Mouse (Mus musculus) neutrophil, adult 5-6 weeks (primary cell): Measurements from ENCODE around the gene Krtap12-1. TPM values are rescaled to one million over a fixed set of nuclear protein-coding genes. Genes with fewer than 3 reads are reported as not detected.
A peak's percentile ranks its signal among the peaks of the same experiment; 100 is the strongest.
"Not testable (repeated sequence)": the region's sequence is repeated elsewhere in the genome, so short reads cannot be mapped to it uniquely, and the experiment has no call there.

Source experiments
- ATAC-seq: fragments of 151-379, 151-347 bp; 2 replicates; pipeline ENCODE4 v1.8.0; 2017; ENCODE audit warnings: mild to moderate bottlenecking, moderate TSS enrichment; ENCODE audit not compliant: insufficient number of reproducible peaks, poor library complexity, low FRiP score, severe bottlenecking; ENCODE audit errors: extremely low read depth
- total RNA-seq: library from RNA; stranded (forward); fragments of 200-1000 nt; gene quantifications from 2 replicates; pipeline ENCODE4 v1.2.3, GENCODE M21; 2017

Gene Krtap12-1
- total RNA-seq, result not detected in 2 replicates

GRCm38 (mm10) chr10:77720299-77720698, at the start of gene Krtap12-1:
Gene Krtap12-1 (plus strand): TSS chr10:77720599.
- ATAC-seq, result not testable (repeated sequence)

GRCm38 (mm10) chr10:77670710-77671109, 49.7 kb upstream of the Krtap12-1 start:
- ATAC-seq, result no peak

DNA sequence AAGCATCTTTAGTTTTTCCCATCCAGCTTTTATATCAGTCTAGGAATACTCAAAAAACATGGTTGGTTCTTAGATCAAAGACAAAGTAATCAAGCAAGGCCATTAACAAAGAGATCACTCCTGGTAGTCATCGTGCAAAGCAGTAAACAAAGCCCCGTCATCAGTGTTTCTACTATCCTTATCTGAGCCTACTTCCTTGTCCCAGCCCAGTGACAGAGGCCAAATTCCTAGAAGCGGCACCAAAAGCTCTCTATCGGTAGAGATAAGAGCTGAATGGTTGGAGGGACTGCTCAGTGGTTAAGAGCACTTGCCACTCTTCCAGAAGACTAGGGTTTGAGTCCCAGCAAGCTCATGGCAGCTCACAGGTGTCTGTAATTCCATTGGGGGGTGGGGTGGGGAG, 48.9 kb upstream of the Krtap12-1 start:
- no peak for ATAC-seq

GRCm38 (mm10) chr10:77673765-77674164, 46.6 kb upstream of the Krtap12-1 start:
- ATAC-seq, result peak; percentile 35; the same call in 1 of the 2 replicates

- ATAC-seq, result no peak
Observed at GRCm38 (mm10) chr10:77677562-77677961, 42.8 kb upstream of the Krtap12-1 start.

- no peak for ATAC-seq
Observed at GRCm38 (mm10) chr10:77682994-77683393, 37.4 kb upstream of the Krtap12-1 start.

- ATAC-seq, result no peak
Observed at GRCm38 (mm10) chr10:77684181-77684580, 36.2 kb upstream of the Krtap12-1 start.

DNA sequence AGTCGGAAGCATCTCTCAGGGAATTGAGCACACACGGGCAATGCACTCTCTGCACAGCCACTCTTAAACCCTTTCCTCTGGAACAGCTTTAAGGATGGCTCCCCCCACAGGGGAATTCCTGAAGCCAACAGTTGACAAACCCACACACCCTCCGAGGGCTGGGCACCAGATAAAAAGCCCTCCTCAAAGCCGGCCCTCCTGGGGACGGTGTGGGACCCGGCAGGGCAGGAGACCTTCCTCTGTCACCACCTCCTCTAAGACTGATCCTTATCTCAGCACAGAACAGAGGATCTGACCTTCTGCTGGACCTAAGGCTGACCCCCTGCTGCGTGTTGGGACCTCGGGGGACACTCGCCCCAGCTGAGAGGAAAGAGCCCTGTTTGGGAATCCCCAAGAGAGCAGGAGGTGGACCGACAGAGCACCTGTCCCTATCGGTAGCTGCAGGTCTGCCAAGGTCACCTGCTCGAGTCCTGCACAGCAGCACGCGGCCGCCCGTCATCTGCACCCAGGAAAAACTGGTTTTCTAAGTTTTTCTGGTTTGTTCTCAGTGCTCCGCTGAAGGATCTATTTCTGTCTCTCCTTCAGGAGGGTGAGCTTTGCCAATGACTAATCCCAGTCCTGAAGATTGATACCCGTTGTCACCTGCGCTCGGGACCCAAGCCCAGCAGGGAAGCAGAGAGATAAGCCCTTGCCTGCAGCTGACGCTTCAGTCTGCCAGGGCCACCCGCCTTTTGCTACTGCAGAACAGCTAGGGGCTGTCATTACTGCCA, 34.3 kb upstream of the Krtap12-1 start, which contains the start of gene Tspear:
Gene Tspear, plus strand, starts transcription at position 675 of the 770 bp plus-strand sequence.
- ATAC-seq, result no peak

- ATAC-seq, result no peak
Observed at GRCm38 (mm10) chr10:77687021-77687420, 33.4 kb upstream of the Krtap12-1 start.

GRCm38 (mm10) chr10:77690356-77690807, 30.0 kb upstream of the Krtap12-1 start, which contains the start of gene Gm19402:
Gene Gm19402 (minus strand): TSS chr10:77690757.
- ATAC-seq, result not testable (repeated sequence)

DNA sequence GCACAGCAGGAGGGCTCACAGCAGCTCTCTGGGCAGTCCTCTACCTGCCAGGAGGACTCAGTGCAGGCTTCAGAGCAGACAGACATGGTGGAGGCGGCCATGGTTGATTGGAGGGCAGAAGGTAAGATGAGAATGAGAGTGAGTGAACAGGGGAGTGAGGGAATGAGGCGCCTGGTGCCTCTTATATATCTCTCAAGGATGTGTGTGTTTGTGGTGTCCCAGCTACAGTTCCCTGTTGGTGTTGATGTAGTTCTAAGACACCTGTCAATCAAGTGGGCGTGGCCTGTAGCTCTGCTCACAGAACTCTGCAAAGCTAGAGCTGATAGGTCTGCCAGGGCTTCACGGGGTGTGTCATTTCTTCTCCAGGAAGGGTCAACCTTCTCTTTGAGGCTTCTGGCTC, 23.3 kb upstream of the Krtap12-1 start, which contains the start of gene Gm9508:
Gene Gm9508, minus strand, starts transcription at position 101 of the 400 bp plus-strand sequence.
- no peak for ATAC-seq

GRCm38 (mm10) chr10:77706326-77706725, 14.1 kb upstream of the Krtap12-1 start, which contains the start of gene Gm10272:
Gene Gm10272 (plus strand): TSS chr10:77706626.
- no peak for ATAC-seq

DNA sequence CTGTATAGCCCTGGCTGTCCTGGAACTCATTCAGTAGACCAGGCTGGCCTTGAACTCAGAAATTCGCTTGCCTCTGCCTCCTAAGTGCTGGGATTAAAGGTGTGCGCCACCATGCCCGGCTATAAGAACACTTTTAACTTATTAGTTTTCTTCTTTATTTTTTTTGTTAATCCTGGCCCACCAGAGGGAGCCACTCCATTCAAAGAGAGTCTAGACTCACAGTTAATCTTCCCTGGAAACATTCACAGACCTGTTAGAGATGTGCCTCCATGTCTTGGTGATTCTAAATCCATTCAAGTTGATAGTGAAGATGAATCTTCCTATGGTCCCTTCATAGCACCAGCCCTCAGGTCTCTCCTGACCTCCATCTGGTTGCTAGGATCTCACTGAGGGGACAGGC, 10.6 kb upstream of the Krtap12-1 start:
- ATAC-seq, result no peak

- not testable (repeated sequence) for ATAC-seq
Observed at GRCm38 (mm10) chr10:77711157-77711556, 9.2 kb upstream of the Krtap12-1 start, which contains the start of gene Gm10024. Gene Gm10024 (plus strand): TSS chr10:77711457.

DNA sequence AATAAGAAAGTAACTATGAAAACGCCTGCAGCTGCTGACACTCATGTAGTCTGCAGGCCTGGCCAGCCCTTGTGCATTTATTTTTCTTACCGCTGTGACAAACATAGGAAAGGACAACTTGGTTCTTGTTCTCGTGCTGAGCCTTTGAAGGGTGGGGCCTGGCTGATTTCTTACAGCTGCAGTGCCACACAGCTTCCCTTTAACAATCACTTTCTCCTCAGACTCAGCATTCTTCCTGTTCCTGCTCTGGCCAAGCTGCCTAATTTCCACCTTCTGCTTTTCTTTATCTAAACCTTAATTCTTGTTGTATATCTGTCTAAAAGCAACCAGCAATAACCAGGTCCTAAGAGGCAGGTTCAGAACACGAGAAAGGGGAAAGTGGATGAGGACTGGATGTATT, 6.7 kb upstream of the Krtap12-1 start:
- ATAC-seq, result no peak

GRCm38 (mm10) chr10:77715507-77715906, 4.9 kb upstream of the Krtap12-1 start, which contains the start of gene Gm10142:
Gene Gm10142 (plus strand): TSS chr10:77715807.
- no peak for ATAC-seq

DNA sequence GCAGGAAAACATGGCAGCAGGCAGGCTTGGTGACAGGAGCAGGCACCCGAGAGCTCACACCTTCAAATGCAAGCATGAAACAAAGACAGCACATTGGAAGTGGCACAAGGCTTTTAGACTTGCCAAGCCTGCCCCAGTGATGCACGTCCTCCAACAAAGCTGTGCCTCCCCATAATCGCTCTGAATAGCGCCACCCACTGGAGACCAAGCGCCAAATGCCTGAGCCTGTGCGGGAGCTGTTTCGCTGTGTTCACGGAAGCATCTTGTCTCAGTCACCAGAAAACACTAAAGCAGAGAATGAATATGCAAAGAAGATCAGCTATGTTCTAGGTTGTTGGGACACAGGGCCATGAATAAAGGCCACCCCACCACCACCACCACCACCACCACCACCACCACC, 4.5 kb downstream of the Krtap12-1 start:
- ATAC-seq, result no peak

DNA sequence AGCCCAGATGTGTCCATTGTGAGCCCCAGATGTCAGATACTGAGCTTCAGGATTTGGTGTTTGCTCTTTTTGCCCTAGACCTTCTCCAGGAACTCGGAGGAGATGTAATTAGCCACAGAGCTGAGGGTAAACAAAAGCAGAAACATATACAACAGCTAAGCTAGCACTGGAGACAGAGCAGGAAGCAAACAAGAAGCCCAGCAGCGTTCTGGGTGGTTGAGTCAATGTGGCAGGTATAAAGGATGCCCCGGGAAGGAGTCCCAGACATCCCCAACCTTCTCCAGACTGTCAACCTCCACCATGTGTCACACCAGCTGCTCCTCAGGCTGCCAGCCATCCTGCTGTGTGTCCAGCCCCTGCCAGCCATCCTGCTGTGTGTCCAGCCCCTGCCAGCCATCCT, 5.8 kb downstream of the Krtap12-1 start, which contains the start of gene Gm10100:
Gene Gm10100, plus strand, starts transcription at position 301 of the 400 bp plus-strand sequence.
- ATAC-seq, result no peak

DNA sequence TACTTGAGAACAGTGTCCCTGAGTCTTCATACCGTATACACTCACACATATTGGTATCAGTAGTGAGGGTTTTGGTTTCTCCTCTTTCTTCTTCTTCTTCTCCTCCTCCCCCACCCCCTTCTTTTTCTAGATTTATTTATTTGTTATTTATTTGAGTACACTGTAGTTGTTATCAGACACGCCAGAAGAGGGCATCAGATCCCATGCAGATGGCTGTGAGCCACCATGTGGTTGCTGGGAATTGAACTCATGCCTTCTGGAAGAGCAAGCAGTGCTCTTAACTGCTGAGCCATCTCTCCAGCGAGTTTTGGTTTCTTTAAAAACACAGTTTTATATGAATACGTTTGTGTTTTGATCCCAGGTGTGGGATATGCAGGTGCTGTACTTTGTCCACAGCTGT, 7.9 kb downstream of the Krtap12-1 start:
- ATAC-seq, result no peak

- ATAC-seq, result no peak
Observed at GRCm38 (mm10) chr10:77729241-77729640, 8.8 kb downstream of the Krtap12-1 start.
